Mouse (Mus musculus): ENCODE measurements around the gene Ncf1. TPM values are rescaled to one million over a fixed set of nuclear protein-coding genes. Genes with fewer than 3 reads are reported as not detected.

Gene Ncf1
- polyA plus RNA-seq, 1 experiment from 2014 or later: 2.1 TPM

DNA sequence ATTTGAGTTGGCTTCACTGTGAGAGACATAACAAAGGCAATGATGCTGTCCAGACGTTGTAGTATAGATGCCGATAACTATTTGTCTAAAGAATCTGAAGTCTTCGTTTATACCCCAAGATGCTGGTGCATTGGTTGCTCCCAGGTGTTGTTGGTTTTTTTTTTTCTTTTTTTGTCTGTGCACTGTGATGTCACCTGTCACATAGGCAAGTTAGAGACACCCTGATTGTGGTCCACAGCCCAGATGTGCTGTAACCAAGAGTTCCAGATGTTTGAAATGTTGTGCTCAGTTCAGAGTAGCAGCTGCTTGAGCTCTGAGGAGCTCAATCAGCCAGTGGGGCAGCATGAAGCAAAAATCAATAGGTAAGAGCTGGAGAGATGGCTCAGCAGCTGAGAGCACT lies 43.4 kb downstream of the Ncf1 start:
- TF ChIP-seq CTCF (IDR thresholded peaks at IDR 0.05; ENCODE audit: low read depth): no peak
- Histone ChIP-seq H3K36me3 (ENCODE audit: control insufficient read depth, insufficient read depth) (no peaks in the 10 kb centered on the region), H3K9me3 (ENCODE audit: control insufficient read depth) (no peaks in the 10 kb centered on the region), H3K27ac (ENCODE audit: low read depth, low read length) (no peak overlapping the region), H3K4me1 (replicated peaks; ENCODE audit: control insufficient read depth, insufficient read depth, low read length) (0 out of 2 replicates have a peak, but pooled peaks cover 10% of the 10 kb centered on the region), H3K27me3 (replicated peaks; ENCODE audit: control insufficient read depth, insufficient read depth, low read length) (no peaks in the 10 kb centered on the region), H3K9ac (ENCODE audit: low read depth, low read length) (no peak overlapping the region), H3K4me3 (ENCODE audit: low read depth, low read length) (no peak overlapping the region), H3K4me2 (replicated peaks; ENCODE audit: low read depth) (no peak overlapping the region)
- ATAC-seq: no peak
- WGBS: 73% methylated on average over 3 of the region's 3 CpGs

DNA sequence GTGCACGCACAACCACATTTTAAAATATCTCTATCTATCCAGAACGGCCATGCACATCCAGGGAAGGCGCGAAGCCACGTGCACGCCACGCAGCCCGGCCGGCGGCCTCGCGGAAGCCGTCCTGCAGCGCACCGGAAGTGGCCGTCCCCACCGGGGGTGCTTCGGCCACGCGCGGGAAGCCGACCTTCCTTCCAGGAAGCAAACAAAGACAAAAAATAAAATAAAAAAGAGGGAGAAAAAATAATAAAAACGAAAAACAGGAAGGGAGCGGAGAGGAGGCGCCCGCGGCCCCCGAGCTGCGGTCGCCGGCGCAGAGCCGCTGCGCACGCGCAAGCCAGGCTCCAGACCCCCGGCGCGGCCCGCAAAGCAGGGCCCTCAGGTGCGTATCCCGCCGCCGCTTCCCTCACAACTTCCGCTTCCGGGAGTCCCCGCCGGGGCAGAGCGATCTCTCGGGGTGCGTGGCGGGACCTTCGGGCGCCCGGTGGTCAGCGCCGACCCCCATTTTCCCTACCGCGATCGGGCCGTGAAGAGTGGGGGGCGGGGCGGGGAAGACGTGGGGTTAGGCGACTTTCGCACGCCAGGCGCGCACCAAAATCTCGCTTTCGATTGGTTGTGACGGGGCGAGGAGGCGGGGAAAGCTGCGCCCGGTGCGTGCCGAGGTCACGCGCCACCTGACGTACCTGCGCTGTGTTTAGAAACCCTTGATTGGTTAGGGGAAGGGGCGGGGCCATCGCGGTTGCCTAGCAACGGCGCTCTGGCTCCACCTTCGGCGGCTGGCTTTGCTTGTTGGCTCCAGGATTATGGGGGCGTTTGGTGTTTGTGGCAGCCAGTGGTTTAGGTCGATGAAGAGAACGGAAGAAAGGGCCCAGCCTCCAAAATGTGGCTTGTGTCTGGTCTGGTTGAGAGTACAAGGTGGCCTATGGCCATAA lies 45.3 kb downstream of the Ncf1 start, which contains the start of gene Gtf2ird2:
TSS of gene Gtf2ird2 (plus strand) at position 140 of the 929 bp plus-strand sequence.
- H3K27me3 ChIP-seq (replicated peaks; ENCODE audit: control insufficient read depth, insufficient read depth, low read length): no peaks in the 10 kb centered on the region
- H3K27ac ChIP-seq (ENCODE audit: low read depth, low read length): peak within 1 kb of the TSS; percentile 90
- H3K4me2 ChIP-seq (replicated peaks; ENCODE audit: low read depth): peak within 1 kb of the TSS; percentile 75
- H3K4me1 ChIP-seq (replicated peaks; ENCODE audit: control insufficient read depth, insufficient read depth, low read length): 0 out of 2 replicates have a peak, but pooled peaks cover 10% of the 10 kb centered on the region
- under 1% methylated on average over 91 of the region's 92 CpGs for WGBS
- no peaks in the 10 kb centered on the region for H3K36me3 ChIP-seq (ENCODE audit: control insufficient read depth, insufficient read depth)
- peak within 1 kb of the TSS; percentile 80 for H3K4me3 ChIP-seq (ENCODE audit: low read depth, low read length)
- H3K9ac ChIP-seq (ENCODE audit: low read depth, low read length): peak within 1 kb of the TSS; percentile 83
- H3K9me3 ChIP-seq (ENCODE audit: control insufficient read depth): no peaks in the 10 kb centered on the region
- peak; percentile 33; the same call in 1 of the 2 replicates for TF ChIP-seq CTCF (IDR thresholded peaks at IDR 0.05; ENCODE audit: low read depth)
- peak; percentile 95 for ATAC-seq

DNA sequence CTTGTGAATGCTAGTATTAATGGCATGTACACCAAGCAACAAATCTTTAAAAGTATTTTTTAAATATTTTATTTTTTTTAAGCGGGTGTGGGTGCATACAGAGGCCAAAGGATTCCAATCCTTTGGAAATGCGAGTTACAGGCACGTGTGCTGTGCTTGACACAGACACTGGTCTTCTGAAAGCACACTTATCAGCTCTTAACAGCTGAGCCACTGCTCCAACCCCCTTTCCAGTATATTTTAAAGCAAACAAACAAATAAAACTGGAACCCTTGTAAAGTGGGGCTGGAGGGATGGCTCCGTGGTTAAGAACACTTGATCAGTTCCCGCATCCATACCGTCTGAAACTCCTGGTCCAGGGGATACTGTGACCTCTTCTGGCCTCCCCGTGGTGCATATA lies 46.3 kb downstream of the Ncf1 start:
- Histone ChIP-seq H3K4me3 (ENCODE audit: low read depth, low read length) (peak overlapping the region; percentile 80; the same call in 1 of the 2 replicates), H3K27me3 (replicated peaks; ENCODE audit: control insufficient read depth, insufficient read depth, low read length) (no peaks in the 10 kb centered on the region), H3K9me3 (ENCODE audit: control insufficient read depth) (no peaks in the 10 kb centered on the region), H3K4me2 (replicated peaks; ENCODE audit: low read depth) (peak overlapping the region; percentile 75), H3K9ac (ENCODE audit: low read depth, low read length) (no peak overlapping the region), H3K4me1 (replicated peaks; ENCODE audit: control insufficient read depth, insufficient read depth, low read length) (0 out of 2 replicates have a peak, but pooled peaks cover 10% of the 10 kb centered on the region), H3K27ac (ENCODE audit: low read depth, low read length) (peak overlapping the region; percentile 90; the same call in 1 of the 2 replicates), H3K36me3 (ENCODE audit: control insufficient read depth, insufficient read depth) (no peaks in the 10 kb centered on the region)
- WGBS: 34% methylated on average over 7 of the region's 7 CpGs
- no peak for TF ChIP-seq CTCF (IDR thresholded peaks at IDR 0.05; ENCODE audit: low read depth)
- no peak for ATAC-seq

GRCm38 (mm10) chr5:134182735-134183134 lies 46.7 kb downstream of the Ncf1 start:
- H3K4me2 ChIP-seq (replicated peaks; ENCODE audit: low read depth): peak overlapping the region; percentile 75
- ATAC-seq: no peak
- H3K27me3 ChIP-seq (replicated peaks; ENCODE audit: control insufficient read depth, insufficient read depth, low read length): no peaks in the 10 kb centered on the region
- H3K9ac ChIP-seq (ENCODE audit: low read depth, low read length): no peak overlapping the region
- 0 out of 2 replicates have a peak, but pooled peaks cover 10% of the 10 kb centered on the region for H3K4me1 ChIP-seq (replicated peaks; ENCODE audit: control insufficient read depth, insufficient read depth, low read length)
- WGBS: 30% methylated on average over 4 of the region's 4 CpGs
- no peak for TF ChIP-seq CTCF (IDR thresholded peaks at IDR 0.05; ENCODE audit: low read depth)
- H3K27ac ChIP-seq (ENCODE audit: low read depth, low read length): no peak overlapping the region
- H3K4me3 ChIP-seq (ENCODE audit: low read depth, low read length): no peak overlapping the region
- no peaks in the 10 kb centered on the region for H3K36me3 ChIP-seq (ENCODE audit: control insufficient read depth, insufficient read depth)
- no peaks in the 10 kb centered on the region for H3K9me3 ChIP-seq (ENCODE audit: control insufficient read depth)

DNA sequence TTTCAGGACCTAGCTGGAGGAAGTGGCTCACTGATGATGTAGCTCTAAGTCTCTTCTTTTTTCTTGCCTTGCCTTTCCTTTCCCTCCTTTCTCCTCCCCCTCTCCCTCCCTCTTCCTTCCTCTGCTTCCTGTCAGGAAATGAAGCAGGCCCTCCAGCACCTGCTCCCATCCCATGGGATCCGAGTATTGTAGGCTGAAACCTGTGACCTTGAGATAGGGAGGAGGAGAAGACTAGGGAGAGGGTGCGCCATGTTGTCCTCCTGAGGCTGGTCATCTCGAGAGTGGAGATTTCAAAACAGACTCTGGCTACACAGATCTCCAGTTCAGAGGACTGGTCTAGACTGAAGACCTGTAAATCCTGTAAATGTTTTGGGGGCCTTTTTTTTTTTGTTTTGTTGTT lies 47.3 kb downstream of the Ncf1 start:
- H3K27me3 ChIP-seq (replicated peaks; ENCODE audit: control insufficient read depth, insufficient read depth, low read length): no peaks in the 10 kb centered on the region
- no peak for ATAC-seq
- WGBS: 50% methylated on average over 3 of the region's 3 CpGs
- H3K4me2 ChIP-seq (replicated peaks; ENCODE audit: low read depth): no peak overlapping the region
- no peak overlapping the region for H3K27ac ChIP-seq (ENCODE audit: low read depth, low read length)
- no peak overlapping the region for H3K4me3 ChIP-seq (ENCODE audit: low read depth, low read length)
- 0 out of 2 replicates have a peak, but pooled peaks cover 10% of the 10 kb centered on the region for H3K4me1 ChIP-seq (replicated peaks; ENCODE audit: control insufficient read depth, insufficient read depth, low read length)
- no peaks in the 10 kb centered on the region for H3K9me3 ChIP-seq (ENCODE audit: control insufficient read depth)
- no peak for TF ChIP-seq CTCF (IDR thresholded peaks at IDR 0.05; ENCODE audit: low read depth)
- no peak overlapping the region for H3K9ac ChIP-seq (ENCODE audit: low read depth, low read length)
- no peaks in the 10 kb centered on the region for H3K36me3 ChIP-seq (ENCODE audit: control insufficient read depth, insufficient read depth)

GRCm38 (mm10) chr5:134179871-134180270 lies 49.6 kb downstream of the Ncf1 start:
- Histone ChIP-seq H3K9ac (ENCODE audit: low read depth, low read length) (no peak overlapping the region), H3K4me1 (replicated peaks; ENCODE audit: control insufficient read depth, insufficient read depth, low read length) (0 out of 2 replicates have a peak, but pooled peaks cover 10% of the 10 kb centered on the region), H3K4me3 (ENCODE audit: low read depth, low read length) (no peak overlapping the region), H3K36me3 (ENCODE audit: control insufficient read depth, insufficient read depth) (no peaks in the 10 kb centered on the region), H3K27ac (ENCODE audit: low read depth, low read length) (no peak overlapping the region), H3K9me3 (ENCODE audit: control insufficient read depth) (no peaks in the 10 kb centered on the region), H3K27me3 (replicated peaks; ENCODE audit: control insufficient read depth, insufficient read depth, low read length) (no peaks in the 10 kb centered on the region), H3K4me2 (replicated peaks; ENCODE audit: low read depth) (no peak overlapping the region)
- ATAC-seq: no peak
- 22% methylated on average over 7 of the region's 7 CpGs for WGBS
- TF ChIP-seq CTCF (IDR thresholded peaks at IDR 0.05; ENCODE audit: low read depth): peak; percentile 88

Data from intestine, postnatal 0 days (tissue).